Mouse (Mus musculus) embryonic stem cell, embryonic (primary cell): ENCODE measurements at regions not wholly inside any gene's neighbourhood (a gene's known extent, or its start where the extent isn't known, plus 50 kb on each side); places are given as distances from the start of the nearest gene placed in this dataset.

ENCODE experiments used
- CTCF ChIA-PET, 4 experiments: fragments of 300-600 bp in 2 of 4; fragments of 350-600 bp in 2 of 4; sonication (Branson Sonifier 250); formaldehyde crosslinking; loops; one replicate each; lab custom pipeline; 2022; ENCODE audit warnings: inconsistent platforms in 2 of 4; lab: Charles Lee
- POLR2A ChIA-PET, 4 experiments: fragments of 300-600 bp in 2 of 4; fragments of 350-600 bp in 2 of 4; sonication (Branson Sonifier 250); formaldehyde crosslinking; loops; one replicate each; lab custom pipeline; 2022; ENCODE audit warnings: antibody characterized with exemption in 4 of 4, inconsistent platforms in 1 of 4; lab: Charles Lee

GRCm38 (mm10) chr6:51178799-51179398, 253.6 kb upstream of the Nfe2l3 start:
- ChIA-PET CTCF (interaction anchor here in 2 of 4 experiments (0.6 to 1.5 kb wide), 6 partner anchors 9 to 864 kb away, joined by 3 to 11 read pairs (median 5); no protein-coding TSS in a partner anchor), POLR2A (interaction anchor here in 3 of 4 experiments (0.6 to 1.1 kb wide), 8 partner anchors 63 to 1792 kb away, joined by 3 to 8 read pairs (median 3); partner anchors contain the start of genes Cbx3 (in 1 of the 3) and Hnrnpa2b1 (in 1 of the 3))

DNA sequence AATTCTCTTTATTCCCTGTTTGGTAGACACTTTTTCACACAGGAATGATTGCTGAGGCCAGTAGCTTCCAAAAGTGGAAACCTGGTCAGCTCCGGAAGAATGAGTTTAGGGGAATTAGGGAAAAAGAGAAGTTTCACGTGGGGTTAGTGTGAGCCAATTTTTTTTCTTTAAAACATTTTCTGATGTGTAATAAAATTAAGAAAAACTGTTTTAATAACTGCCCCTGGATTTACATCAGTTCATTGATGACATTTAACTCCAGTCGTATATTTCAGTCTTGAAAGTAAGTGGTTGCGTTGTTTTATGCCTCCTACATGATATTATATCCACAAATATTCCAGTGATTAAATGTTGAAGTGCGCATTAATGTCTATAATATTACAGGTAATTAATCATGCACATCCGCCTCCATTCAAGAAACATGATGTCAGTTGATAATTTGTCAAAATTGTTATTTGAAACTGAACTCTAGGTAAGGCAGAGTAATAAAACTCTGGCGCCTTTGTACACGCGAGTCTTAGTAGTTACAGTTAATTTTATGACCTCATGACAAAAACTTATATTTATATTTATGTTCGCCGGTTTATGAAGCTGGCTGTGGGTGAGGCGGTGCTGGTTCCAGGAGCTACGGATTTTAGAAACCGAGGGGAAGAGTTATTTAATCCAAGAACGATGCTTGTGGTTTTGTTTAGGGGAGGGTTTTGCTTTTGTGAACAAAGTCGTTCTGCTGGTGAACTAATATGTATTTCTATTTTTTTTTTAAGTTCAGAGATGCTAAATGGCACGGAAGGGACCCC, 252.5 kb upstream of the Nfe2l3 start:
- ChIA-PET POLR2A (no interaction called here), CTCF (no interaction called here)

DNA sequence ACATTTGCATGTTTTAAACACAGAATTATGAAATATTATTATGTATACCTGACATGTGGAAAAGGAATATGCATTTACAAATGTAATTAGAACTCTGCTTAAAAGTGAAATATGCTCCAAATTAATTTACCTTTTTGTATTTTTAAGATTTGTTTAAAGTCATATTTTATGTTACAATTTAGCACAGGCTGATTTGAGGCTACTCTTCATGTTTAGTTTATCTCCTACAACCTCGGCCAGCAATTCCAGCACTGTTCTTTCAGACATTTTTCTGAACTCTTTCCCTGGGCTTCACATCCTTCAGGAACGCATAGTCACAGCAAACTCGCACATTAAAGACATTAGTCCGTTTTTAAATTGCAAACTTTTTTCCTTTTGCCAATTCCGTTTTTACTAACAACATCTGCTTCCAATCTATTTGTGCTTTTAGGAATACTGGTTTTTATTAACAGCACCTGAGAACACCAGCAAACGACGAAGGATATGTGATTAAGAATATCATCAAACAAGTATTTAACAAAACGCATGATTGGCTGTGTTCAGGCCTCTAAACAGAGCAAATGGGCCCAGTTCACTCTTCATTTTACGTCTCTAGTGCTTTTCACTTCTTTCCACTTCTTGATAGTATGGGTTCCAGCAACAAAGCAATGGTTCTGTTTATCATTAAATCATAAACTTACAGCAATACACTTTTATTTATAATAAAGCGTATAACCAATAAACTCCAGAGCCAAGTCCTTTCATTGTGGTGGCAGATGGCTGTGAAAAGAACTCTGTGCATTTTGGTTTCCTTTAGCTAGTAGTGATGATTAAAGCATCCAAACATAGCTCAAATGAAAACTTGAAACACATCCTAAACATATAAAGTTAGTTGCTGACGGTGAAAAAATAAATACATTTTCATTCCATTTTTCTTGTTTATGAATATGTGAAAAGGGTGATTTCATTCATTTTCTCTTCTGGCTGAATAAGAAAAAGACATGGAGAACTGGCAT, 251.3 kb upstream of the Nfe2l3 start:
- POLR2A ChIA-PET, result no interaction called here
- CTCF ChIA-PET, result interaction anchor here in 1 of 4 experiments (0.7 kb wide), 1 partner anchor 848 kb away, joined by 4 read pairs; no protein-coding TSS in a partner anchor

DNA sequence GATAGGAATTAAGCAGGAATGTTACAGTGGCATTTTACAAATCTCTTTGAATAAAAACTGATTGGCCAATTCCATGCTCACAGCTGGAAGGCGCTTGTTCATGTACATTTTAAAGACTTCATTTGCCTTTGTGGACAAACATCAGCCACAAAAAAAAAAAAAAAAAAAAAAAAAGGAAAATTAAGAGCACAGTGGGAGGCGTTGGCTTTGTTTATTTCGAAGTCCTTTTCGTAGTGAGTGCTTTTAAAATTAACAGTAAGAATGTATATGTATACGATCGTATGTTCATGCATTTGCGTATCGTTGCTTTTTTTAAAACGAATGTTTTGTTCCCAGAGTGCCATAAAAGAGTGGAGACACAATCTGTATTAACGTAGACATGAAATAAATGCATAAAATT, 250.6 kb upstream of the Nfe2l3 start:
- ChIA-PET CTCF (interaction anchor here in 1 of 4 experiments (0.7 kb wide), 1 partner anchor 847 kb away, joined by 4 read pairs; no protein-coding TSS in a partner anchor), POLR2A (no interaction called here)

DNA sequence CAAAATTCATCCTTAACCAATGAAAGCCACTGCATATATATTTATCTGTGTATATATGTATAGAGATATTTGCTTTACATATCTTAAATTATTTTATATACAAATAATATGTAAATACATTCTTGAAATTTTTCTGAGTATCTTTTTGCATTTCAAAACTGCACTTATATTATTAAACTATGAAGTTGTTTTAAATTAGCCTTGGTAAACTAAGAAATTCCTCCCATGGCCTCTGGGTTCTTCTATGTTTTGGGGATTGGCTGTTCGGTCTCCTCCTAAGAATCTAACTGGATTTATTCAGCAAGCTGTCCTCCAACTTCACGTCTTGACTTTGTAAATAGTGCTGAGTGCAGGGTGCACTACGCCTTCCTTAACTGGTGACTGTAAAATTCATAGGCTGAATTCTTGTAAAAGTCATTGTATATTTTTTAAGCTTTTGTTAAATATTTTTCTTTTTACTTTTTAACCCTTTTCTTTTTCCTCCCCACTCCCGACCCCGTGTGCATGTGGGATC, 249.6 kb upstream of the Nfe2l3 start:
- ChIA-PET POLR2A (interaction anchor here in 1 of 4 experiments (1.0 to 1.2 kb wide), 3 partner anchors 7 to 10 kb away, joined by 3 to 5 read pairs (median 5); no protein-coding TSS in a partner anchor), CTCF (interaction anchor here in 1 of 4 experiments (1.0 kb wide), 1 partner anchor 327 kb away, joined by 4 read pairs; no protein-coding TSS in a partner anchor)

DNA sequence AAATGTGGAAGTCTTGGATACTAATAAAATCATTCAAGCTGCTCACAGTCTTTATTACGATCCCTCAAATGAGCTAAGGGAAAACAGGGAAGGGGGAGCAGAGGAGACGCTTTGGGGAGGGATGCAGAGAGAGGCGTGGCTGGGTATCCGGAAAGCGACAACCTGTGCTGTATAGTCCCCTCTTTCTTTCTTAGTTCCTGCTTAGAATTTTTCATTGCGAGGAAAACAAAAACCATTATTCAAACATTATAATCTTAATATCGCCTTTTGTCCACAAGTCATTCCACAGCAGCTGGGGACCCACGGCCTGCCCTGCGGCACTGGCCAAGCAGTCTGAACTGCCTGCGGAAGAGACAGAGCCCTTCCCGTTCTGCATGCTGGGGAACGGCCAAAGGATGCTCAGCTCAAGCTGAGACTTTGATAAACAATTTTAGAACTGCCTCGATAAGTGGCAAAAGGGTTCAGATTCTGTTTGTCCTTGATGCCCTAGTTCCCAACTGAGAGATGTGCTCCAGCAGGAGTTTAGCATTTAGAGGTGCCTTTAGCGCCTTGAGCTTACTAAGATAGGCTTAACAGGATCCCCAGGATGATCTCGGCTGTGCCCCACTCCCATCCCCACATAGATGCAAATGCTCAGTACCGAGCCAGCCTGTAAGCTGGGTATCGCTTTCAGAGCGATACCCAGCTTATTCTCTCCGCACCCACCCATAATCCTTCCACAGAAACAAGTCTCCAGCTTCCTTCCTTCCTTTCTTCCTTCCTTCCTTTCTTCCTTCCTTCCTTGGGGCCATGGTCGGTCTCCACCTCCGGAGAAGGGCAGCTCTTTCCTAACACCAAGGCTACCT, 248.7 kb upstream of the Nfe2l3 start:
- ChIA-PET POLR2A (interaction anchor here in 1 of 4 experiments (0.6 to 1.2 kb wide), 4 partner anchors 8 to 196 kb away, joined by 3 to 5 read pairs (median 4); no protein-coding TSS in a partner anchor), CTCF (interaction anchor here in 1 of 4 experiments (1.0 to 1.4 kb wide), 2 partner anchors 326 to 396 kb away, joined by 3 to 4 read pairs; no protein-coding TSS in a partner anchor)

- CTCF ChIA-PET, result interaction anchor here in 1 of 4 experiments (1.4 kb wide), 1 partner anchor 395 kb away, joined by 3 read pairs; no protein-coding TSS in a partner anchor
- POLR2A ChIA-PET, result interaction anchor here in 1 of 4 experiments (0.5 kb wide), 1 partner anchor 18 kb away, joined by 3 read pairs; no protein-coding TSS in a partner anchor
Observed at GRCm38 (mm10) chr6:51184500-51184899, 248.0 kb upstream of the Nfe2l3 start.

DNA sequence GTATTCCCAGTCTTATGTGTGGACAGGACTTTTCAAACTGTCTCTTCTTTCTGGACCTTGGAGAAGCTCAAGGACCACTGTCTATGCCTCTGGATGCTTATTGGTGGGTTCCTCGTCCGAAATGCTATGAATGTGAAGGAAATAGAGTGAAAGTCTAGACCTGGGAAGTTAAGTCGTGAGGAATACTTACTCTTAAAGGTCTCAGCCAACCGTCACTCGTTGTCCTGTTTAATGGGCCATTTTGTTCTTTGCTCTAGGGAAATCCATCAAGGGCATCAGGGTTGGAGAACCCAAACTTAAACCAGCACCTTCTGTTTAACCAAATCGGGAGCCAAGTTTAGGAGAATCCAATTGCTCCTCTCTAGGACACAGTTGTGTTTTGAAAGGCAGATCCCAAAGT, 247.3 kb upstream of the Nfe2l3 start:
- ChIA-PET CTCF (no interaction called here), POLR2A (no interaction called here)

GRCm38 (mm10) chr6:51189173-51189572, 243.3 kb upstream of the Nfe2l3 start:
- CTCF ChIA-PET, result no interaction called here
- POLR2A ChIA-PET, result no interaction called here

DNA sequence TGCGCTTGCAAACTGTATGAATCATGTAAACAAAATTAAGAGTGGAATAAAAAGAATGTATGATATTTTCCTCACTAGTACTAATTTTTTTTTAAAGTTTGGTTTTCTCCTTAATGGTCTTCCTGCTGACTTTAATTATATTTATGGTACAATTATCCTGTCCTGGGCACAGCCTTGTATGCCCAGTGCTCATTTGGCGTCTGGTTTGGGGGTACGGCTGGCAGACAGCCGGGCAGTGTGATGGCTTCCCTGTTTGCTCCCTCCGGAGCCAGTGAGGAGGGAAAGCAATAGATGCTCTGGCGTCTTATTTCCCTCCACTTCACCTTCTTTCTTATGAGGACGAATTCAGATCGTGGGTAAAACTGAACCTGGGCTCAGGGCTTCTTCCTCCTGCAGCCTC, 239.6 kb upstream of the Nfe2l3 start:
- ChIA-PET CTCF (no interaction called here), POLR2A (no interaction called here)

DNA sequence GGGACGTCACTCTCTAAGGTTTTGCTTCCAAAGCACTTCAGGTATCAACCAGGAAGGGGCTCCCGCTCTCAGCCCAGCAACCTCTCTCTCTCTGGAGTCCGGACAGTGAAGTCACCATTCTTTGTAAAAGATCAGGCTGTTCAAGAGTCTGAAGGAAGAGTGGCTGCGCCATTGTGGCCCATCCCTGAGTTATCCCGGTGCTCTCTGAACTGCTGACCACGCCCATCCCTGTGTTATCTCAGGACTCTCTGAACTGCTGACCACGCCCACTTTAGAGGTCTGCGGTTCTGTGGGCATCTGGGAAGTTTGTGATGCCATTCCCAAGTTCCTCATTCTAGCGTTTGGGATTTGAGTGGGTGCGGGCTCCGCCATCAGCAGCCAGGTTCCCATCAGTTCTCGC, 239.1 kb upstream of the Nfe2l3 start:
- CTCF ChIA-PET, result no interaction called here
- POLR2A ChIA-PET, result interaction anchor here in 1 of 4 experiments (0.6 kb wide), 1 partner anchor 41 kb away, joined by 6 read pairs; no protein-coding TSS in a partner anchor

- ChIA-PET POLR2A (interaction anchor here in 1 of 4 experiments (0.5 kb wide), 1 partner anchor 73 kb away, joined by 4 read pairs; no protein-coding TSS in a partner anchor), CTCF (no interaction called here)
Observed at GRCm38 (mm10) chr6:51196391-51196790, 236.1 kb upstream of the Nfe2l3 start.

GRCm38 (mm10) chr6:51197000-51197774, 235.3 kb upstream of the Nfe2l3 start:
- ChIA-PET CTCF (interaction anchor here in 2 of 4 experiments (0.6 to 1.0 kb wide), 2 partner anchors 10 to 60 kb away, joined by 3 to 4 read pairs; no protein-coding TSS in a partner anchor), POLR2A (no interaction called here)

GRCm38 (mm10) chr6:51200207-51200606, 232.3 kb upstream of the Nfe2l3 start:
- POLR2A ChIA-PET, result no interaction called here

GRCm38 (mm10) chr6:51200837-51201236, 231.6 kb upstream of the Nfe2l3 start:
- CTCF ChIA-PET, result no interaction called here
- POLR2A ChIA-PET, result no interaction called here

More at GRCm38 (mm10) chr6:51200207-51200606, 232.3 kb upstream of the Nfe2l3 start:
- CTCF ChIA-PET, result no interaction called here

- POLR2A ChIA-PET, result no interaction called here
Observed at GRCm38 (mm10) chr6:51204306-51204705, 228.2 kb upstream of the Nfe2l3 start.

More at GRCm38 (mm10) chr6:51204306-51204705, 228.2 kb upstream of the Nfe2l3 start:
- CTCF ChIA-PET, result interaction anchor here in 1 of 4 experiments (0.6 kb wide), 1 partner anchor 171 kb away, joined by 3 read pairs; no protein-coding TSS in a partner anchor
